Mouse (Mus musculus): ENCODE data around the gene Cfap46. TPM values are rescaled to one million over a fixed set of nuclear protein-coding genes. Genes with fewer than 3 reads are reported as not detected.
"Not testable (repeated sequence)": the region's sequence is repeated elsewhere in the genome, so short reads cannot be mapped to it uniquely, and the experiment has no call there.

Gene Cfap46
- total RNA-seq, 1 experiment from 2014 or later: not detected

GRCm38 (mm10) chr7:139684553-139684929 lies 924 bp upstream of the Cfap46 start:
- ATAC-seq (replicated peaks in 1 of 2; ENCODE audit: insufficient read depth in 1 of 2, low FRiP score in 2 of 2, low TSS enrichment in 1 of 2, low read depth in 1 of 2, poor library complexity in 2 of 2, severe bottlenecking in 2 of 2): peak; percentile 93 to 95

GRCm38 (mm10) chr7:139681921-139682598 lies 1.6 kb downstream of the Cfap46 start:
- no peak for ATAC-seq (replicated peaks in 1 of 2; ENCODE audit: insufficient read depth in 1 of 2, low FRiP score in 2 of 2, low TSS enrichment in 1 of 2, low read depth in 1 of 2, poor library complexity in 2 of 2, severe bottlenecking in 2 of 2)

GRCm38 (mm10) chr7:139676433-139676832 lies 7.2 kb downstream of the Cfap46 start:
- no peak for ATAC-seq (replicated peaks in 1 of 2; ENCODE audit: insufficient read depth in 1 of 2, low FRiP score in 2 of 2, low TSS enrichment in 1 of 2, low read depth in 1 of 2, poor library complexity in 2 of 2, severe bottlenecking in 2 of 2)

GRCm38 (mm10) chr7:139666871-139667270 lies 16.7 kb downstream of the Cfap46 start:
- no peak for ATAC-seq (replicated peaks in 1 of 2; ENCODE audit: insufficient read depth in 1 of 2, low FRiP score in 2 of 2, low TSS enrichment in 1 of 2, low read depth in 1 of 2, poor library complexity in 2 of 2, severe bottlenecking in 2 of 2)

GRCm38 (mm10) chr7:139663318-139663717 lies 20.3 kb downstream of the Cfap46 start:
- no peak for ATAC-seq (replicated peaks in 1 of 2; ENCODE audit: insufficient read depth in 1 of 2, low FRiP score in 2 of 2, low TSS enrichment in 1 of 2, low read depth in 1 of 2, poor library complexity in 2 of 2, severe bottlenecking in 2 of 2)

- not testable (repeated sequence) for ATAC-seq (replicated peaks in 1 of 2; ENCODE audit: insufficient read depth in 1 of 2, low FRiP score in 2 of 2, low TSS enrichment in 1 of 2, low read depth in 1 of 2, poor library complexity in 2 of 2, severe bottlenecking in 2 of 2)
Measured at GRCm38 (mm10) chr7:139659901-139660300, 23.7 kb downstream of the Cfap46 start.

GRCm38 (mm10) chr7:139649698-139650097 lies 33.9 kb downstream of the Cfap46 start:
- no peak for ATAC-seq (replicated peaks in 1 of 2; ENCODE audit: insufficient read depth in 1 of 2, low FRiP score in 2 of 2, low TSS enrichment in 1 of 2, low read depth in 1 of 2, poor library complexity in 2 of 2, severe bottlenecking in 2 of 2)

GRCm38 (mm10) chr7:139648107-139648824 lies 35.4 kb downstream of the Cfap46 start:
- ATAC-seq (replicated peaks in 1 of 2; ENCODE audit: insufficient read depth in 1 of 2, low FRiP score in 2 of 2, low TSS enrichment in 1 of 2, low read depth in 1 of 2, poor library complexity in 2 of 2, severe bottlenecking in 2 of 2): peak; percentile 81 to 97

GRCm38 (mm10) chr7:139633393-139633792 lies 50.2 kb downstream of the Cfap46 start:
- ATAC-seq (replicated peaks in 1 of 2; ENCODE audit: insufficient read depth in 1 of 2, low FRiP score in 2 of 2, low TSS enrichment in 1 of 2, low read depth in 1 of 2, poor library complexity in 2 of 2, severe bottlenecking in 2 of 2): no peak

- no peak for ATAC-seq (replicated peaks in 1 of 2; ENCODE audit: insufficient read depth in 1 of 2, low FRiP score in 2 of 2, low TSS enrichment in 1 of 2, low read depth in 1 of 2, poor library complexity in 2 of 2, severe bottlenecking in 2 of 2)
Measured at GRCm38 (mm10) chr7:139625156-139625555, 58.5 kb downstream of the Cfap46 start.

- ATAC-seq (replicated peaks in 1 of 2; ENCODE audit: insufficient read depth in 1 of 2, low FRiP score in 2 of 2, low TSS enrichment in 1 of 2, low read depth in 1 of 2, poor library complexity in 2 of 2, severe bottlenecking in 2 of 2): no peak
Measured at GRCm38 (mm10) chr7:139622568-139622967, 61.0 kb downstream of the Cfap46 start.

GRCm38 (mm10) chr7:139615767-139616766 lies 67.5 kb downstream of the Cfap46 start:
- peak; percentile 67 to 81; a peak in 3 of 4 replicates for ATAC-seq (replicated peaks in 1 of 2; ENCODE audit: insufficient read depth in 1 of 2, low FRiP score in 2 of 2, low TSS enrichment in 1 of 2, low read depth in 1 of 2, poor library complexity in 2 of 2, severe bottlenecking in 2 of 2)

- ATAC-seq (replicated peaks in 1 of 2; ENCODE audit: insufficient read depth in 1 of 2, low FRiP score in 2 of 2, low TSS enrichment in 1 of 2, low read depth in 1 of 2, poor library complexity in 2 of 2, severe bottlenecking in 2 of 2): peak in 1 of 2 experiments; percentile 41; a peak in 2 of 4 replicates
Measured at GRCm38 (mm10) chr7:139610328-139610727, 73.3 kb downstream of the Cfap46 start.

- ATAC-seq (replicated peaks in 1 of 2; ENCODE audit: insufficient read depth in 1 of 2, low FRiP score in 2 of 2, low TSS enrichment in 1 of 2, low read depth in 1 of 2, poor library complexity in 2 of 2, severe bottlenecking in 2 of 2): peak; percentile 40 to 65; a peak in 2 of 4 replicates
Measured at GRCm38 (mm10) chr7:139595862-139596261, 87.8 kb downstream of the Cfap46 start.

- no peak for ATAC-seq (replicated peaks in 1 of 2; ENCODE audit: insufficient read depth in 1 of 2, low FRiP score in 2 of 2, low TSS enrichment in 1 of 2, low read depth in 1 of 2, poor library complexity in 2 of 2, severe bottlenecking in 2 of 2)
Measured at GRCm38 (mm10) chr7:139595311-139595710, 88.3 kb downstream of the Cfap46 start.

- no peak for ATAC-seq (replicated peaks in 1 of 2; ENCODE audit: insufficient read depth in 1 of 2, low FRiP score in 2 of 2, low TSS enrichment in 1 of 2, low read depth in 1 of 2, poor library complexity in 2 of 2, severe bottlenecking in 2 of 2)
Measured at GRCm38 (mm10) chr7:139591311-139591710, 92.3 kb downstream of the Cfap46 start.

GRCm38 (mm10) chr7:139590302-139590701 lies 93.3 kb downstream of the Cfap46 start:
- ATAC-seq (replicated peaks in 1 of 2; ENCODE audit: insufficient read depth in 1 of 2, low FRiP score in 2 of 2, low TSS enrichment in 1 of 2, low read depth in 1 of 2, poor library complexity in 2 of 2, severe bottlenecking in 2 of 2): peak; percentile 56 to 74; a peak in 3 of 4 replicates
